Mouse (Mus musculus) gastrocnemius, postnatal 10 days (tissue): ENCODE data around the gene Pou2f1. TPM values are rescaled to one million over a fixed set of nuclear protein-coding genes. Genes with fewer than 3 reads are reported as not detected.

ENCODE experiments used
- DNase-seq: peaks from one replicate; pipeline ENCODE4 v3.0.0; 2021; ENCODE audit warnings: mixed read lengths
- total RNA-seq, 2 experiments: library from RNA; stranded (reverse); gene quantifications; 2 replicates each; pipeline ENCODE4 v1.2.3; 2021

Pou2f1 gene
- total RNA-seq, 2 experiments from 2014 or later: 9.6 to 11.4 TPM

DNA sequence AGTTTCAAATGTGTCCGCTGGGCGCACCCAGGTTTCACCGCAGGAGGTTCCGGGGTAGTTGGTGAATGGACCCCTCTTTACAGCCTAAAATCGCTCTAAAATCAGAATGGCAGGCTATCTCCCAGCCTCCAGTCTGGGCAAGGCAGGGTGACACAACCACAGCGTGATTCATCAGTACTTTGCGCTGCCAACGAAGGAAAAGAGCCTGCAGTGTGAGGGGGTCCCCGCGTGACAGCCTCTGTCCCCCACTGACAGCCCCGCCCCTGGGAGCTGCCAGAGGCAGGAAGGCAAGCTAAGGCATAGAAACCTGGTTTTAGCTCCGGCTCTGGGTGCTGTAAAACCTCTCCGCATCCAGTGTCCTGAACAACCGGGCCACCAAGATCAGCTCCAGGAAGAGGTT is 157.1 kb downstream of the Pou2f1 start:
- DNase-seq: no peak

DNA sequence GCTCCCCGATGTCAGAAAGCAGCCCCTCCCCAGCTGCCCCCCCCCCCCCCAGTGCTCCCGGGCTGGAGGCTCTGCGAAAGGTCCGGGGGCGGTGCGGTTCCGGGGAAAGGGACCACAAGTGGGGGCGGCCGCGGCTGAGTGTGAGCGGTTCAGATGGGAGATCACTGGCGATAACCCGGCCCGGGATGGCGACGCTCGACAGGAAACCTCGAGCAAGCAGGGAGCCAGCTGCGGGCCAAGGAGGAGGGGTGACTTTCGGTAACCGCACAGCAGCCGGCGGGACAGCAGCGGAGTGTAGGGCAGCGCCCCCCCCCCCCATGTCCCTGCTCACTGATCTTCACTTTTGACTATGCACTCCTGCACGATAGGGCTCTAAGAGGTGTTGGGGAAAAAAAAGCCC is 157.5 kb downstream of the Pou2f1 start:
- peak; percentile 35 for DNase-seq

DNA sequence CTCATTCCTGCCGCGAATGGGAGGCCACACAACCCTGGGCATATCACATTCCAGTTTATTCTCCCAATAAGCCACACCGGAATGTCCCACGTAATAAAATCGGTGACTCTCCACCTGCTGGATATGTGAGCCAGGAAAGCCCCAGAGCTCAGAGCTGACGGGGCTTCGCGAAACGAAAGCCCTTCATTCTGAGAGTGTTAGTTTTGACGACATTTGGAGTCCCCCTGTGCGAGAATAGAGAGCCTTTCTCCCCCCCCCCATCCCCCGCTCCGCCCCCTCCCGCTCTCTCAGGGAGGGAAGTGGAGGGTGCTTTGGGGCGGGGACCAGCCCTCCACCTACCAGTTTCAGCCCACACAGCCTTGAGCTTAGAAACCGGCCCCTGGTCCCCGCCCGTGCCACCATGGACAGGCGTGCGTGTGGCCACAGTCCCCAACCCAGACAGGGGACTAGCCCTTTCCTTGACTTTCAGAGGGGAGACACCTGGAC is 158.0 kb downstream of the Pou2f1 start:
- peak; percentile 31 for DNase-seq

DNA sequence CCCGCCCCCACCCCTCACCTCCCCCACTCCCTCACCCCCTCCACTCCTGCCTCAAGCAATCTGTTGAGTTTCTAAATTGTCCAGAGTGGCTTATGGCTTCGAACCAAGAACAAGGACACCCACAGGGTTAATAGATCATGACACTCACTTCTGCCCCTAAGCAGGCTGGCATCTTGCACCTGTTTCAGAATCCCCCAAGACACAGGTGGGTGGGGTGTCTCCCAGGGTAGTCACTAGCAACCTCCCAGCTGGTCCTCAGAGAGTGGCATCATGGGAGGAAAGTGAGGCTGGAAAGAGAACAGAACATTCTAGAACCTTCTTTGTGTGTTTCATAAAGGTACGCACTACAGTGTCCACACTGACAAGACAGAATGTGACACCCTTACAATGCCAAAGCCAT is 158.9 kb downstream of the Pou2f1 start:
- DNase-seq: no peak

DNA sequence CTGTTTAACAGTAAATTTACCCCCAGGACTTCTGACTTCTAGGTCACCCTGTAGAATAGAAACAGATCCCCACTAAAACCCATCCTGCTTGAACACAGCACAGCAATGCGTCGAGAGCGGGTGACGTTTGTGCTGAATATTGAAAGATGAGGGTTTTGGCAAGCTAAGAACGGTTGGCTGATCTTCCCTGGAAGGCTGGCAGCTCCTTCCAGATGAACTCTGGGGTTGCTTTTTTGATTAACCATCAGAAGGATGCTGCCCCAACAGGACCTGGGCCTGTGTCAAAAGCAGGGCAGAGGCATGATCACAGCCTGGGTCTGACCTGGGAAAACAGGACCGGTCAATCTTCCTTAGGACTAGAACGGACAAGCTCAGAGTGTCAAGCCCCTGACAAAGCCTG is 160.3 kb downstream of the Pou2f1 start:
- no peak for DNase-seq

DNA sequence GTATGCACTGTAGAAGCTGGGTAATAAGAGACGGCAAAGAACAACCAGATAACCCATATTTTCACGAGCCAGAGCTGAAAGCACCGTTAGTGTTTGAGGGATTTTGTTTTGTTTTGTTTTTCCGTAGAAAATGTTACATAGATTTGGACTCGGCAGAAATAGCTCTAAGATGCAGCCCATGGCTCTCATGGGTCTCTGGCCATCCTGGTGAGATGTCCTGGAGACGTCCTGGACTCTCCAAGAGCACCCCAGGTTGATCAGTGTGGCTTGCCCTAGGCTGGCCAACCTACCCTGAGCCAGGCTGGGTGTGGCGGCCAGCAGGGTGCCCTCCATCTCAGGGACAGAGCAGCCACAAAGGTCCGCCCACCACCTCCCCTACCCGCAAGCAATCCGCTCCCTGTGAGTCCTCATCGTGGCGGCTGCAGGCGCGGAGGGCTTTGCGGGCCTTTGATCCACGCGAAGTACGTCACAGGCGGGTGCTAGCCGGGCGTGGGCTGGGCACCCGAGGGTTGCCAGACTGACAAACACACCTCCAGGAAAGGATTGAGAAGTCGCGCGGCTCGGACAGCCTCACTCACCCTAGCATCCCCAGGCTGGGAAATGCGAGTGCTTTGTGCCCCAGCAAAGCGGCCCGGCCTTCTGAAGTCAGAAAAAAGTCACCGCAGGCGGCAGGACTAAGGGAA is 161.8 kb downstream of the Pou2f1 start:
- DNase-seq: no peak

DNA sequence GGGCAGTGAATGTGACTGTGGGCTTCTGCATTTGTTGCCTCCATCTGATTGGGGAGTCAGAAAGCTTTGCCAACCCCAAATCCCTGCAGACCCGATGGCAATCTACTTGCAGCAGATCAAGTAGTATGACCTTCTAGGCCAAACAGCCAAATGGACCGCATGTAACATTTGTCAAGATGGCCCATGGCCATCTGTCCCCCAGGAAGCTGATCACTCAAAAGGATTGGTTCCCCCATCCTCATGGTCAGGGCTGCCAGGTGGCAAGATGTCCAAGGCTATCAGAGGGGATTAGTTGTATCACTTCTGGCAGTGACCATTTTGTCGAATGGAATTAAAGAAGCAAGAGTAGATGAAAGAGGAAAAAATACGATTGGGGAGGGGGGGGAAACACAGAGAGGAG is 163.3 kb downstream of the Pou2f1 start:
- no peak for DNase-seq

DNA sequence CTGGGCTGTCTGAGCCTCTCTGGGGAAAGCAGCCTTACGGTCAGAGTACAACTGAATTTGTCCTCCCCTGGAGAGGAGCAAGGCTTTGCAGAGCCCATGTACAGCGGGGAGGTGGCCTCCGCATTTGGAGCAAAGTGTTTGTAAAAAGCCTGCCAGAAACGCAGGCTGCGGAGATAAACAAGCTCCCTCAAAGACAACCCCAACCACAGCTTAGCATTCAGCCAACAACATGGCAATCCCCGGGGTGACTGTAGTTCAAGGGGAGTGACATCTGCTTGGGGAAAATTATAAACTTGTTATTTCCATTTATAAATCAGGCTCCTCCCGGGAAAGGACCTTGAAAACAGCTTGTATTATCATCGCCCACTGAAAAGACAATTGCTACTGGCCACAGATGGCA is 164.9 kb downstream of the Pou2f1 start:
- no peak for DNase-seq

DNA sequence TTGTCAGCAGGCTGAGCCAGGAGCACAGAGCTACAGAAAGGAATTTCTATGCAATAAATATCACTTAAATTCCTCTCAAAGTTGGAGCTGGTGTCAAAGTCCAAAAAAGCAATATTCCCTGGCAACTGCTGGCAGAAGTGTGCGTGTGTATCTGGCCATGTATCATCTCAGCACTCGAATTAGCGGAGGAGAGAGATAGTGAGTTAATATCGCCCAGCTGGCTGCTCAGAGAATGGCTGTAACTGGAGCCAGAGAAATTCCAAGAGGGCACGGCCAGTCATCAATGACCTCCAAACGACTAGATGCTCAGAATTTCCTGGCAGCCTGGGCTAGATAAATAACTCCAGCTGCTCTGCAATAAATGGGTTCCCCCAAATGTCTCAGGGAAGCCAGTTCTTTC is 166.0 kb downstream of the Pou2f1 start:
- no peak for DNase-seq

DNA sequence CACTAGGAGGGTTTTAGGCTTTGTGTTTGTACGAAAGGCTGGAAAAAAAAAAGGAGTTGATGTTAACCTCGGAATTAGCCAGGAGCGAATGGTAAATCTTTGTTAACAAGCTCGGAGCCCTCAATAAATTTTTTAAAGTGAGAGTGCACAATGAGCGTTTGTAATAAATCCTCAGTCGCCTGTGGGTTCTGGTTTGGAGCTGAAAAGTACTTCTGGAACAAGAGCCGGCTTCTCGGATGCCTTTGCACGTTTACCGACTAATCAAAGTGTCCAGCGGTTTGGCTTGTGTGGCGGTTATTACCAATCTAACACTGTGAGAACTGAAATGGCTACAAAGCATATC is 167.9 kb downstream of the Pou2f1 start:
- DNase-seq: no peak

DNA sequence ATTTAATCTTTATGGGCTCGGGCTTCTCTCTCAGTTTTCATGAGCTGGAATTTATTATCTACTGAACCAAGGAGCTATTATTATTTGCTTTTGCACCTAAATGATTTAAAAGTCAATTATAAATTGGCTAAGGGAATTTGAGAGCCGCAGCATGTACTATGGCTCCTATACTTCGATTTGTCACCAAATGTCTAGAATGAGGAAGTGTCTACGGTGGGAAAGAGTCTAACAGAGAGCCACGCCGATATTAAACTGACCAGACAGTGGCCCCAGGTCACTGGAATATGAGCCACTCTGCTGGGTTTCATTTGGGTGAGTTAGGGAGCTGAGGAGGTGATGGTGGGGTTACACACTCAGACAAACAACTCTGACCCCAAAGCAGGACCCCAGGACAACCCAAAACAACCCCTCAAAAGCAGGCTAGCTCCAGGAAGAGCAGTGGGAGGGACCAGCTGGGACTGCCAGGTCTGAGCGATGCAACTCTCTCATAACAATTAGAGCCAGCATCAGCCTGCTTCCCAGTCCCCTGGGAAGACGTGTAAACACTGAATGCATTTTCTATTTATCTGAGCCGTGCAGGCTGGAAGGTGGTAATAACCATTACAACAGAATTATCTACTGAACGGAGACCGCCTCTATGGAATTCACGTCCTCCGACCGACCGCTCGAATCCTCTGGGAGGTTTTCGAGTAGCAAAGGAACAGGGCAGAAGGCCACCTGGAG is 168.4 kb downstream of the Pou2f1 start:
- DNase-seq: no peak

DNA sequence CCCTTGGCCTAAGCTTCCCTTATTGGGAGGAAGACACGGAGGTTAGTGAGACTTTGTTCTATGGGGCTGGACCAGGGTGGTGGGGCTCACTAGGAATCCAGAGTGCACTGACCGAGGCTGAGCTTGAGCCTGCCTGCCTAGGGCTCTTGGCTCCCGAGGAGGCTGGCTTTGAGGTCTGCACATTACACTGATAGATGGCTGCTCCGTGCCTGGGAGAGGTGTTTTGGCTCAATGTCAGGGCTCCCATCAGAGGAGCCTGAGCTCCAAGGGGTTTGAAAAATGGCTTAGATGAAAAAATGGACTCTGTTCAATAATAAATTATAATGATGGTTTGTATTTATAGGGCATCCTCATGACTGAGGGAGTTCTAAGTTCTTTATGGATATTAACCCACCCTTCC is 169.2 kb downstream of the Pou2f1 start:
- no peak for DNase-seq

DNA sequence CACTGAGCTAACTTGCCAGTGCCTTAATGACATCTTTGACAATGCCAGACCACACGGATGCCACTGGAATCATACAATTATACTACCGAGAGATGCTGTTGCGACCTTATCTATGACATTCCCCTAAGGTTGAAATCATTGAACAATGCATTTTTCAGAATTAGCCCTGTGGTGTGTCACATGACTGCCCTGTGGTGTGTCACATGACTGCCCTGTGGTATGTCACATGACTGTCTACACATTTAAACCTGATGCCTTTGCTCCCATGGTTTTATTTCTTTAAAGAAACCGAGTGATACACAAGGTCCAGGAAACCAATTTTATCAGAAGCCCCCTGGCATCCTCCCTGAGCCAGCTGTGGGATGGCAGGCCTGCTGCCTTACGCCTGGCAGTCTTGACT is 172.6 kb downstream of the Pou2f1 start:
- DNase-seq: no peak

DNA sequence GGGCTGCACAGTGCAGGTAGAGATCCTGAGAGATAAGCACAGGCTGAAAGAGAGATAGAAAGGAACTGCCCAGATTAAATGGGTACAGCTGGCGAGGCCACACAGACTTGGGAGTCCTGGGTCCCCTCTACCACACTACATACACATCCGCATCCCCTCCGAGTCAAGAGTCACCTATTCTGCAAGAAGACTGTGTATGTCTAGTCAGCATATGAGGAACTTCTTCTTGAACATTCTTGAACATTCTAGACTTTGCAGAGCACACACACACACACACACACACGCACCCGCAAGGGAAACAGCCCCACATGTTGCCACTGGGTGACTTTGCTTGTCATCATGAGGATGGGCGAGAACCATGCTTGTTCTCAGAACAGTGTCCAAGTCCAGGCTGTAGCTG is 173.9 kb downstream of the Pou2f1 start:
- DNase-seq: no peak

DNA sequence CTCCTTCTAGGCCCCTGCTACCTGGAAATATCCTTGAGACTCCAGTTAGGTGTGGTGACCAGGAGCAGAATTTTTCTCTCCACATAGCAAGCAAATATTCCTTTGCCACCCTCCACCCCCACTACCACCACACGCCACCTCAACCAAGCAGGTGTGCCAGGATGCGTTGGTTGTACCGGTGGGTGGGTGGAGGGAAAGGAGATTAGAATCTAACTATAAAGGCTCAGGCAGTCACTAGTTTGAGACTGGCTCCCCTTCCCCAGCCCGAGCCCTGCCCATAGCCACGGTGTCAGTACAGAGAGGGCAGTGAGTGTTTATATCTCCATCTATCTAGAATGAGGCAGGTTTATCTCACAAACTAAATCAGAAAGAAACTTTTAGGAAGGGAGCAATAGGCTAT is 174.3 kb downstream of the Pou2f1 start:
- no peak for DNase-seq

DNA sequence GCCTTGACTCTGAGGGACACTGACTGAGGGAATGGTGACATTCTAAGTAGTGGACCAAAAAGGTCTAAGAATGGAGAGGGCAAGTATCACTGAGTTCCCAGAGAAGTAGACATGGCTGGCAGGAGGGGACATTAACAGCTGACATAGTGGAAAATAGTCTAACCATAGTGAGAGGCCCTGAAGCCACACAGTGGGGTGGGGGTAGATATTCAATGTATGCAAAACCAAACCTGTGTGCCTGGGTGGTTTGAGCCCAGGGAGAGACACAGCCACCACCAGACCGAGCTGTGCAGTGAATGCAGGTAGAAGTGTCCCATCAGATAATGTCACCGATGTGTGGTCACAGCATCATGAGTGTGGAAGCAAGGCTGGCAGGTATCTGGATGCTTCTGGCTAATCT is 180.4 kb downstream of the Pou2f1 start:
- DNase-seq: no peak

DNA sequence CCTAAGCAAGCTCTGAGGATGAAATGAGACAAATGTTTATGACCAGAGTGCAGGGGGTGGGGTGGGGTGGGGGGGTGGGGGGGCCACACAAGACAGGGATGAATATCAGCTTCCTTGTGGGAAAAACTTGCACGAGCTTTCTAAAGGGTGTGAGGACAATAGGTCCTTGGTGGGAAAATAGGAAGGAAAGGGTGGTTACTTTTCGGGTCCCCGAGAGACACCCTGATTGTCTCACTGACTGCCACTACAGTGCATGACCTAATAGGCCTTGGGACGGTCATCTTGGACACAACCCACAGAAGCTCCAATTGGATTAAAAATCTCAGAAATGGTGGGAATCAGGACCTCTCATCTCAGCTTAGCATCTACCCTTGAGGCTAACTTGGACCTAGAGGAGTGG is 183.3 kb downstream of the Pou2f1 start:
- DNase-seq: no peak

DNA sequence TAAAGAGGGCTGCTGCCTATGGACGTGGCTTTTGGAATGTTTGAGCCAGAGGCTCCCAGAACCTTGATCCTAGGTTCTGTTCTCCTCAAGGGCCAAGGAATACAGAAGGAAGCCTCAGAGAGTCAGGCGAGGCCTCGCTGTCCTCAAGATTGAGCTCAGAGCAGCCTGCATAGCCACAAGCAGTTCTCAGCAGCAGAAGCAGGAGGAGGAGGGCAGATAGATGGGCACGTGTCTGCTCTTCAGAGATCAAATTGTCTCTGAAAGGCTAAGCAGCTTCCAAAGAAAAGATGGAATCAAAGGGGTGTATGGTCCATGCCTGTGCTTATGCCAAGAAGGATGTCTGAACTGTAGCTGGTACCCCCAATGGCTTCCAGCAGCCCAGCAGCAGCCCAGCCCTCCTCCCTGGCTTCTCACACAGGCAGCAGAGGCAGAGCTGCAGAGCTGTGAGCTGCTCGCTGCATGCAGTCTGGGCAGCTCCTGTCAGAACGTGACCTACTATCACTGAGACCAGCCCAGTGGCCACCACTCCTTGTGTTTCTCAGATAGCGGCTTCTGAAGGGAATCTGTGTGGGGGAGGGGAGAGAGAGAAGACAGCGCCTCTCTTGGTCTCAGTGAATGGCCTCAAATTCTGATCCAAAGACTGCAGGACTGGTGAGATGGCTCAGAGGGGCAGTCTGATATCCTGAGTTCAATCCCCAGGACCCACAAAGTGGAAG is 184.2 kb downstream of the Pou2f1 start:
- DNase-seq: no peak

DNA sequence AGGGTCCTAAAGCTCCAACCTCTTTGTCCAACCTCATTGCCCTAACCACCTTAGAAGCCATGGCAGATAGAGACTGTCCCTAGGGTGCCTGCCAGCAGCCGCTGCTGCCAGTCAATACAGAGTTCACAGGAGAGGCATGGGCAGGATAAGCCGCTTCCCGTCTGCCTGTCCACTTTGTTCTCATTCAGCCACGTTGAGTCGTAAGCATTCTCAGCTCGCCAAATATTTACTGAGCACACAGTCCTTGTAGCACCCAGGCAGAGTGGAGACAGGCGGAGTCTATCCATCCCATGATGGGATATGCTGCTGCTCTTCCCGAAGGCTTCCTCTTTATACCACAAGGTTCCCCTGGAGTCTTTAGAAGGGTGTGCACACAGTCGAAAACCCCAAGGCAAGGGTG is 185.2 kb downstream of the Pou2f1 start:
- no peak for DNase-seq

DNA sequence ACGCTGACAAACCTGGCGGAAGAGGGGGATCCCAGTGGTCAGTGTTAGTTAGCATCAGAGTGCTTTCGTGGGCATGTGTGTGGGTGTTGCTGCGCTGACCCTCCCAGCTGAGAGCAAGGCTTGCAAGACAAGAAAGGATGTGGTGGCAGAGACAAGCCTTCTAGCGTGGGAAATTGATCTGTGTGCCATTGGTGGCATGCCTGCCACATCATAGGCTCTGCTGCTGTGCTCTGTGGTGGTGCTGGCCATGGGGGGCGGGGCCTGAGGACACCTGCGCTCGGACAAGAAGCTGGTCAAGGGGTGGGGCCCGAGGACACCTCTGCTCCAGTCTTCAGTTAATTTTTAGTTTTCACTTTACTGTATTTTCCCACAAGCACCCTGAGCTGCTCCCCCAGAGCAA is 186.1 kb downstream of the Pou2f1 start:
- no peak for DNase-seq
